Comparison of ENCODE assay signal across 31 mouse cellular contexts in the genomic region with DNA sequence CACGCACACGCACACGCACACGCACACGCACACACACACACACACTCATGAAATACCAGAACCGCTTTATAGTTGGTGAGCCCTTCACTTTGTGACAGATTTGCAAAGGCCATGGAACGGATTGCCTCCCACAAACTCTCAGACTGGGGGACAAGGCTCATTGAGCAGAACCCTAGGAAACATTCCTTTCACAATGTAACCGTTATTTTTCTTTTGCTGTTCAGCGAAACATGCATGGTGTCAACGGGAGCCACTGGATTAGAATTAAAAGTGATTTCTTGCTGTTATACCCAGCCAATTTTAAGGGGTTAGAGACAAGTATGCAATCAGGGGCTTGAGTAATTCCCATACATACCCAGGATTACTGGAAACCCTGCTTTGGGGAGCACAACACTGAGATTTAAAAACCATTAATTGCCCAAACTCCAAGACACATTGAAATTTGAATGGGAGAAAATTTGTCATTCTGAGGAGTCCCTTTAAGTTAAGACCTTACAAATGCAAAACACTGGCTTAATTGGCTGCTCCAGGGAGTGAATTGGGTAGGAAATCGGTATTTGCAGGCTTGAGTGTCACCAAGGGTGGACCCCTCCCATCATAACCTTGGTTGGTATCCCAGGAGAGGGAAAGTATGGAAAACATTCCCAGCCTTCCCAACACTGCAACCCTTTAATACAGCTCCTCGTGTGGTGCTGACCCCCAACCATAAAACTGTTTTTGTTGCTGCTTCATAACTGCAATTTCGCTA.
A peak's percentile ranks its signal among the peaks of the same experiment; 100 is the strongest.
DNase-seq lines count a peak whose midpoint lies in the region; ATAC-seq and TF ChIP-seq lines count a peak whose summit lies in the region.
"Had no signal": no experiment of that assay in that cellular context is flagged by ENCODE, and none has a peak within 500 bp of the region (broad histone marks: within the 10 kb centered on the region; RNA-seq: fewer than 3 reads in every experiment).

No protein-coding gene starts in this region.

- no peaks in the 10 kb centered on the region for H3K4me1 ChIP-seq in midbrain, postnatal 0 days (ENCODE audit: insufficient read depth, low read length)
- peaks cover 26% of the 10 kb centered on the region for H3K4me1 ChIP-seq in midbrain, embryonic 10.5 days
- peaks cover 46% of the 10 kb centered on the region for H3K4me1 ChIP-seq in forebrain, embryonic 10.5 days
- peaks cover 16% of the 10 kb centered on the region for H3K4me1 ChIP-seq in forebrain, embryonic 15.5 days
- H3K4me1 ChIP-seq: embryonic facial prominence, embryonic 10.5 days; embryonic facial prominence, embryonic 15.5 days; kidney, embryonic 15.5 days; limb, embryonic 10.5 days; limb, embryonic 15.5 days; liver, embryonic 13.5 days; neural tube, embryonic 15.5 days had no signal

- H3K4me3 ChIP-seq in midbrain, postnatal 0 days (ENCODE audit: low read depth, low read length), result no peak overlapping the region
- no peak overlapping the region for H3K4me3 ChIP-seq in midbrain, embryonic 10.5 days
- H3K4me3 ChIP-seq in forebrain, embryonic 10.5 days, result no peak overlapping the region
- H3K4me3 ChIP-seq in forebrain, embryonic 15.5 days, result no peak overlapping the region
- H3K4me3 ChIP-seq: embryonic facial prominence, embryonic 10.5 days; embryonic facial prominence, embryonic 15.5 days; heart, adult 2 months; heart, embryonic 13.5 days; kidney, embryonic 15.5 days; layer of hippocampus, adult 2 months; limb, embryonic 10.5 days; limb, embryonic 15.5 days; liver, embryonic 13.5 days; neural tube, embryonic 15.5 days had no signal

- no peak overlapping the region for H3K4me2 ChIP-seq in midbrain, postnatal 0 days (ENCODE audit: low read depth, low read length, poor library complexity, severe bottlenecking)
- no peak overlapping the region for H3K4me2 ChIP-seq in forebrain, embryonic 15.5 days (replicated peaks)
- H3K4me2 ChIP-seq: embryonic facial prominence, embryonic 15.5 days; heart, embryonic 13.5 days; hindbrain, embryonic 14.5 days; kidney, embryonic 15.5 days; limb, embryonic 15.5 days; liver, embryonic 13.5 days; neural tube, embryonic 15.5 days had no signal

- H3K27me3 ChIP-seq in midbrain, postnatal 0 days (ENCODE audit: insufficient read depth, low read length), result no peaks in the 10 kb centered on the region
- no peaks in the 10 kb centered on the region for H3K27me3 ChIP-seq in midbrain, embryonic 10.5 days (ENCODE audit: low read depth, poor library complexity, severe bottlenecking)
- H3K27me3 ChIP-seq in forebrain, embryonic 10.5 days (ENCODE audit: poor library complexity, severe bottlenecking), result peaks cover 35% of the 10 kb centered on the region
- H3K27me3 ChIP-seq in forebrain, embryonic 15.5 days, result no peaks in the 10 kb centered on the region
- H3K27me3 ChIP-seq: embryonic facial prominence, embryonic 15.5 days; heart, embryonic 13.5 days; kidney, embryonic 15.5 days; limb, embryonic 15.5 days; liver, embryonic 13.5 days; neural tube, embryonic 15.5 days had no signal

- peak; percentile 9 for DNase-seq in midbrain, postnatal 0 days (ENCODE audit: low spot score)
- no peak for DNase-seq in midbrain, embryonic 10.5 days (ENCODE audit: low spot score)
- DNase-seq in forebrain, embryonic 10.5 days (ENCODE audit: extremely low spot score, low spot score), result no peak
- DNase-seq in layer of hippocampus, postnatal 36 days, result no peak
- no peak for DNase-seq in thymus, adult 18-20 months
- DNase-seq in c-Kit-positive CD71-positive TER-119-positive erythroid progenitor cells, embryonic 14.5 days (ENCODE audit: low spot score), result no peak
- DNase-seq: adrenal gland, postnatal 25 days; cerebellum, adult 2 months; cerebellum, postnatal 14 days; heart, adult 2 months; heart, postnatal 10 days; kidney, adult 11 months; kidney, postnatal 36 days; liver, embryonic 13.5 days; lung, adult 18-20 months; lung, postnatal 10 days; midbrain, embryonic 14.5 days; spleen, adult 18-20 months; thymus, postnatal 25 days had no signal

- no peak for TF ChIP-seq CTCF in midbrain, postnatal 0 days (IDR thresholded peaks at IDR 0.05)

- H3K36me3 ChIP-seq in midbrain, postnatal 0 days (ENCODE audit: insufficient read depth, low read length), result no peaks in the 10 kb centered on the region
- no peaks in the 10 kb centered on the region for H3K36me3 ChIP-seq in midbrain, embryonic 10.5 days
- H3K36me3 ChIP-seq in forebrain, embryonic 10.5 days (replicated peaks), result no peaks in the 10 kb centered on the region
- H3K36me3 ChIP-seq in forebrain, embryonic 15.5 days, result no peaks in the 10 kb centered on the region
- H3K36me3 ChIP-seq: embryonic facial prominence, embryonic 10.5 days; embryonic facial prominence, embryonic 15.5 days; heart, embryonic 13.5 days; kidney, embryonic 15.5 days; limb, embryonic 10.5 days; limb, embryonic 15.5 days; liver, embryonic 13.5 days; neural tube, embryonic 15.5 days had no signal

- no peak for ATAC-seq in midbrain, postnatal 0 days (ENCODE audit: low FRiP score)
- ATAC-seq in forebrain, embryonic 15.5 days (replicated peaks), result peak; percentile 85
- ATAC-seq: inflammation-experienced regulatory T-cells, adult 6 months had no signal

- H3K9me3 ChIP-seq in midbrain, postnatal 0 days (ENCODE audit: low read length), result no peaks in the 10 kb centered on the region
- no peaks in the 10 kb centered on the region for H3K9me3 ChIP-seq in midbrain, embryonic 10.5 days (replicated peaks)
- no peaks in the 10 kb centered on the region for H3K9me3 ChIP-seq in forebrain, embryonic 10.5 days
- no peaks in the 10 kb centered on the region for H3K9me3 ChIP-seq in forebrain, embryonic 15.5 days
- H3K9me3 ChIP-seq: embryonic facial prominence, embryonic 10.5 days; embryonic facial prominence, embryonic 15.5 days; heart, embryonic 13.5 days; kidney, embryonic 15.5 days; limb, embryonic 10.5 days; limb, embryonic 15.5 days; liver, embryonic 13.5 days; neural tube, embryonic 15.5 days had no signal

- H3K9ac ChIP-seq in midbrain, postnatal 0 days (replicated peaks; ENCODE audit: low read length, poor library complexity, severe bottlenecking), result no peak overlapping the region
- no peak overlapping the region for H3K9ac ChIP-seq in forebrain, embryonic 15.5 days (replicated peaks)
- H3K9ac ChIP-seq: embryonic facial prominence, embryonic 15.5 days; heart, embryonic 13.5 days; hindbrain, embryonic 14.5 days; kidney, embryonic 15.5 days; limb, embryonic 15.5 days; liver, embryonic 13.5 days; neural tube, embryonic 15.5 days had no signal

- no peak overlapping the region for H3K27ac ChIP-seq in midbrain, postnatal 0 days (ENCODE audit: low read depth, low read length)
- H3K27ac ChIP-seq in midbrain, embryonic 10.5 days (replicated peaks), result no peak overlapping the region
- H3K27ac ChIP-seq in forebrain, embryonic 10.5 days, result peak overlapping the region; percentile 58
- no peak overlapping the region; the same call in 1 of the 2 replicates for H3K27ac ChIP-seq in forebrain, embryonic 15.5 days (replicated peaks)
- H3K27ac ChIP-seq: embryonic facial prominence, embryonic 10.5 days; embryonic facial prominence, embryonic 15.5 days; heart, adult 2 months; heart, embryonic 13.5 days; hindbrain, embryonic 14.5 days; kidney, embryonic 15.5 days; layer of hippocampus, adult 2 months; limb, embryonic 10.5 days; limb, embryonic 15.5 days; liver, embryonic 13.5 days; macrophage; neural tube, embryonic 15.5 days had no signal

- 65% methylated on average over 13 of the region's 13 CpGs for WGBS in midbrain, postnatal 0 days
- 71% methylated on average over 13 of the region's 13 CpGs for WGBS in midbrain, embryonic 10.5 days
- 59% methylated on average over 13 of the region's 13 CpGs for WGBS in forebrain, embryonic 10.5 days
- WGBS in forebrain, embryonic 15.5 days, result 32% methylated on average over 13 of the region's 13 CpGs
